Mouse (Mus musculus) hindbrain, embryonic 12.5 days (tissue): Measurements from ENCODE around the gene Slc47a1. TPM values are rescaled to one million over a fixed set of nuclear protein-coding genes. Genes with fewer than 3 reads are reported as not detected.
A peak's percentile ranks its signal among the peaks of the same experiment; 100 is the strongest.

Experiments used
- ATAC-seq: fragments of 200-750 bp; cut with Nextera tagmentation; 2 replicates; pipeline ENCODE4 v1.8.0; 2017; ENCODE audit warnings: moderate TSS enrichment; ENCODE audit not compliant: low FRiP score
- H3K27ac ChIP-seq: fragments of 300-500 bp; sonication (generic); 2 replicates; pipeline ENCODE4 v1.5.1; 2016; ENCODE audit warnings: mild to moderate bottlenecking
- H3K27me3 ChIP-seq: fragments of 300-500 bp; sonication (generic); 2 replicates; pipeline ENCODE4 v1.6.1; 2016; ENCODE audit warnings: mild to moderate bottlenecking
- H3K36me3 ChIP-seq: fragments of 300-500 bp; sonication (generic); 2 replicates; pipeline ENCODE4 v1.6.1; 2016; ENCODE audit warnings: mild to moderate bottlenecking
- H3K4me1 ChIP-seq: fragments of 300-500 bp; sonication (generic); 2 replicates; pipeline ENCODE4 v1.6.1; 2016
- H3K4me2 ChIP-seq: fragments of 300-500 bp; sonication (generic); replicated peaks from 2 replicates; pipeline ENCODE4 v1.6.1; 2016; ENCODE audit warnings: mild to moderate bottlenecking
- H3K4me3 ChIP-seq: fragments of 300-500 bp; sonication (generic); 2 replicates; pipeline ENCODE4 v1.5.1; 2016; ENCODE audit warnings: mild to moderate bottlenecking
- H3K9ac ChIP-seq: fragments of 300-500 bp; sonication (generic); 2 replicates; pipeline ENCODE4 v1.6.1; 2016; ENCODE audit warnings: mild to moderate bottlenecking, moderate library complexity
- H3K9me3 ChIP-seq: fragments of 300-500 bp; sonication (generic); replicated peaks from 2 replicates; pipeline ENCODE4 v1.6.1; 2016; ENCODE audit warnings: mild to moderate bottlenecking
- WGBS: fragments of 180-500 bp; shearing (Covaris S2); methylation state at CpG from one replicate; pipeline ENCODE4 v1.1.7; 2016; 5-methylcytosine and 5-hydroxymethylcytosine counted together
- polyA plus RNA-seq: library from polyadenylated mRNA; unstranded; fragments of >200 nt; fragmentation: Nextera tagmentation; extraction: Ambion mirVana; gene quantifications from 2 replicates; pipeline ENCODE4 v1.2.1, GENCODE M21; 2016

Slc47a1 gene
- polyA plus RNA-seq, 1 experiment from 2014 or later: 0.10 TPM

- H3K27me3 ChIP-seq: peaks cover 46% of the 10 kb centered on the region
- 0 out of 2 replicates have a peak, but pooled peaks cover 2% of the 10 kb centered on the region for H3K9me3 ChIP-seq
- H3K4me1 ChIP-seq: peaks cover 11% of the 10 kb centered on the region
- H3K4me3 ChIP-seq: peak within 1 kb of the TSS; percentile 39
- 4% methylated on average over 61 of the region's 61 CpGs for WGBS
- H3K4me2 ChIP-seq: peak within 1 kb of the TSS; percentile 67
- ATAC-seq: no peak
- H3K36me3 ChIP-seq: no peaks in the 10 kb centered on the region
- H3K27ac ChIP-seq: no peak within 1 kb of the TSS
- H3K9ac ChIP-seq: peak within 1 kb of the TSS; percentile 43; the same call in 1 of the 2 replicates
Measured at GRCm38 (mm10) chr11:61342505-61343420, 35.4 kb downstream of the Slc47a1 start, which contains the start of gene Slc47a2. Slc47a2 (minus strand) TSS chr11:61342860.

GRCm38 (mm10) chr11:61341971-61342370, 36.2 kb downstream of the Slc47a1 start:
- 0 out of 2 replicates have a peak, but pooled peaks cover 2% of the 10 kb centered on the region for H3K9me3 ChIP-seq
- peaks cover 11% of the 10 kb centered on the region for H3K4me1 ChIP-seq
- H3K4me2 ChIP-seq: peak overlapping the region; percentile 67
- H3K9ac ChIP-seq: no peak overlapping the region
- WGBS: 11% methylated on average over 10 of the region's 10 CpGs
- H3K4me3 ChIP-seq: peak overlapping the region; percentile 39
- H3K27me3 ChIP-seq: peaks cover 46% of the 10 kb centered on the region
- H3K36me3 ChIP-seq: no peaks in the 10 kb centered on the region
- no peak for ATAC-seq
- H3K27ac ChIP-seq: no peak overlapping the region

- ATAC-seq: no peak
- H3K27ac ChIP-seq: no peak overlapping the region
- H3K36me3 ChIP-seq: no peaks in the 10 kb centered on the region
- H3K9me3 ChIP-seq: 0 out of 2 replicates have a peak, but pooled peaks cover 2% of the 10 kb centered on the region
- H3K27me3 ChIP-seq: peaks cover 46% of the 10 kb centered on the region
- H3K4me1 ChIP-seq: peaks cover 11% of the 10 kb centered on the region
- H3K4me3 ChIP-seq: no peak overlapping the region
- 83% methylated on average over 4 of the region's 4 CpGs for WGBS
- no peak overlapping the region for H3K9ac ChIP-seq
- no peak overlapping the region for H3K4me2 ChIP-seq
Measured at GRCm38 (mm10) chr11:61341233-61341632, 36.9 kb downstream of the Slc47a1 start.

GRCm38 (mm10) chr11:61340374-61340773, 37.8 kb downstream of the Slc47a1 start:
- Histone ChIP-seq H3K4me1 (peaks cover 11% of the 10 kb centered on the region), H3K27ac (no peak overlapping the region), H3K9ac (no peak overlapping the region), H3K27me3 (peaks cover 46% of the 10 kb centered on the region), H3K4me3 (no peak overlapping the region), H3K4me2 (no peak overlapping the region), H3K36me3 (no peaks in the 10 kb centered on the region), H3K9me3 (0 out of 2 replicates have a peak, but pooled peaks cover 2% of the 10 kb centered on the region)
- whole genome bisulfite sequencing: 85% methylated on average over 4 of the region's 4 CpGs
- ATAC-seq: no peak

GRCm38 (mm10) chr11:61337586-61337985, 40.6 kb downstream of the Slc47a1 start:
- WGBS: 78% methylated on average over 10 of the region's 10 CpGs
- peaks cover 28% of the 10 kb centered on the region for H3K27me3 ChIP-seq
- H3K36me3 ChIP-seq: no peaks in the 10 kb centered on the region
- no peak overlapping the region for H3K9ac ChIP-seq
- H3K4me2 ChIP-seq: no peak overlapping the region
- H3K4me3 ChIP-seq: no peak overlapping the region
- H3K27ac ChIP-seq: no peak overlapping the region
- ATAC-seq: no peak
- H3K4me1 ChIP-seq: peaks cover 8% of the 10 kb centered on the region
- 0 out of 2 replicates have a peak, but pooled peaks cover 2% of the 10 kb centered on the region for H3K9me3 ChIP-seq

- no peak for ATAC-seq
- H3K9ac ChIP-seq: no peak overlapping the region
- no peak overlapping the region for H3K4me3 ChIP-seq
- H3K27ac ChIP-seq: no peak overlapping the region
- 0 out of 2 replicates have a peak, but pooled peaks cover 2% of the 10 kb centered on the region for H3K4me1 ChIP-seq
- no peaks in the 10 kb centered on the region for H3K27me3 ChIP-seq
- WGBS: 73% methylated on average over 10 of the region's 10 CpGs
- H3K4me2 ChIP-seq: no peak overlapping the region
- no peaks in the 10 kb centered on the region for H3K36me3 ChIP-seq
- no peaks in the 10 kb centered on the region for H3K9me3 ChIP-seq
Measured at GRCm38 (mm10) chr11:61320904-61321687, 57.0 kb downstream of the Slc47a1 start.

GRCm38 (mm10) chr11:61319923-61320567, 58.1 kb downstream of the Slc47a1 start:
- no peak overlapping the region for H3K4me3 ChIP-seq
- H3K27ac ChIP-seq: no peak overlapping the region
- no peaks in the 10 kb centered on the region for H3K9me3 ChIP-seq
- no peaks in the 10 kb centered on the region for H3K27me3 ChIP-seq
- H3K9ac ChIP-seq: no peak overlapping the region
- no peak for ATAC-seq
- H3K4me1 ChIP-seq: 0 out of 2 replicates have a peak, but pooled peaks cover 2% of the 10 kb centered on the region
- WGBS: 80% methylated on average over 3 of the region's 3 CpGs
- H3K36me3 ChIP-seq: no peaks in the 10 kb centered on the region
- H3K4me2 ChIP-seq: no peak overlapping the region

- no peak overlapping the region for H3K27ac ChIP-seq
- no peaks in the 10 kb centered on the region for H3K9me3 ChIP-seq
- H3K4me2 ChIP-seq: no peak overlapping the region
- 63% methylated on average over 12 of the region's 12 CpGs for WGBS
- H3K36me3 ChIP-seq: no peaks in the 10 kb centered on the region
- H3K9ac ChIP-seq: no peak overlapping the region
- H3K27me3 ChIP-seq: no peaks in the 10 kb centered on the region
- no peak overlapping the region for H3K4me3 ChIP-seq
- 0 out of 2 replicates have a peak, but pooled peaks cover 2% of the 10 kb centered on the region for H3K4me1 ChIP-seq
- no peak for ATAC-seq
Measured at GRCm38 (mm10) chr11:61319233-61319922, 58.8 kb downstream of the Slc47a1 start.

- 81% methylated on average over 2 of the region's 2 CpGs for WGBS
- H3K9ac ChIP-seq: no peak overlapping the region
- H3K4me2 ChIP-seq: no peak overlapping the region
- no peak overlapping the region for H3K4me3 ChIP-seq
- no peaks in the 10 kb centered on the region for H3K9me3 ChIP-seq
- H3K27me3 ChIP-seq: no peaks in the 10 kb centered on the region
- no peak for ATAC-seq
- H3K36me3 ChIP-seq: no peaks in the 10 kb centered on the region
- 0 out of 2 replicates have a peak, but pooled peaks cover 2% of the 10 kb centered on the region for H3K4me1 ChIP-seq
- H3K27ac ChIP-seq: no peak overlapping the region
Measured at GRCm38 (mm10) chr11:61316864-61317263, 61.3 kb downstream of the Slc47a1 start.

- H3K9ac ChIP-seq: no peak overlapping the region
- 72% methylated on average over 7 of the region's 7 CpGs for WGBS
- ATAC-seq: no peak
- H3K27me3 ChIP-seq: no peaks in the 10 kb centered on the region
- H3K27ac ChIP-seq: no peak overlapping the region
- no peak overlapping the region for H3K4me2 ChIP-seq
- no peaks in the 10 kb centered on the region for H3K4me1 ChIP-seq
- H3K4me3 ChIP-seq: no peak overlapping the region
- no peaks in the 10 kb centered on the region for H3K36me3 ChIP-seq
- H3K9me3 ChIP-seq: no peaks in the 10 kb centered on the region
Measured at GRCm38 (mm10) chr11:61310321-61310720, 67.8 kb downstream of the Slc47a1 start.

- Histone ChIP-seq H3K27ac (no peak overlapping the region), H3K9me3 (no peaks in the 10 kb centered on the region), H3K27me3 (no peaks in the 10 kb centered on the region), H3K4me2 (no peak overlapping the region), H3K4me3 (no peak overlapping the region), H3K9ac (no peak overlapping the region), H3K4me1 (no peaks in the 10 kb centered on the region), H3K36me3 (no peaks in the 10 kb centered on the region)
- ATAC-seq: no peak
- 63% methylated on average over 12 of the region's 12 CpGs for WGBS
Measured at GRCm38 (mm10) chr11:61309831-61310230, 68.3 kb downstream of the Slc47a1 start.
